Mouse (Mus musculus) neural tube, embryonic 12.5 days (tissue): Measurements from ENCODE around the gene Cdk17. TPM values are rescaled to one million over a fixed set of nuclear protein-coding genes. Genes with fewer than 3 reads are reported as not detected.
A peak's percentile ranks its signal among the peaks of the same experiment; 100 is the strongest.

Source experiments
- ATAC-seq: fragments of 200-750 bp; cut with Nextera tagmentation; 2 replicates; pipeline ENCODE4 v1.8.0; 2017; ENCODE audit warnings: low read depth, mild to moderate bottlenecking, moderate TSS enrichment, moderate library complexity; ENCODE audit not compliant: low FRiP score
- H3K27ac ChIP-seq: fragments of 300-500 bp; sonication (generic); 2 replicates; pipeline ENCODE4 v1.5.1; 2016
- H3K27me3 ChIP-seq: fragments of 300-500 bp; sonication (generic); replicated peaks from 2 replicates; pipeline ENCODE4 v1.6.1; 2016; ENCODE audit warnings: mild to moderate bottlenecking
- H3K36me3 ChIP-seq: fragments of 300-500 bp; sonication (generic); 2 replicates; pipeline ENCODE4 v1.6.1; 2016; ENCODE audit warnings: mild to moderate bottlenecking
- H3K4me1 ChIP-seq: fragments of 300-500 bp; sonication (generic); 2 replicates; pipeline ENCODE4 v1.6.1; 2016
- H3K4me2 ChIP-seq: fragments of 300-500 bp; sonication (generic); replicated peaks from 2 replicates; pipeline ENCODE4 v1.6.1; 2016; ENCODE audit warnings: mild to moderate bottlenecking
- H3K4me3 ChIP-seq: fragments of 300-500 bp; sonication (generic); 2 replicates; pipeline ENCODE4 v1.5.1; 2016
- H3K9ac ChIP-seq: fragments of 300-500 bp; sonication (generic); 2 replicates; pipeline ENCODE4 v1.6.1; 2016; ENCODE audit warnings: mild to moderate bottlenecking
- H3K9me3 ChIP-seq: fragments of 300-500 bp; sonication (generic); 2 replicates; pipeline ENCODE4 v1.6.1; 2016; ENCODE audit warnings: mild to moderate bottlenecking
- whole genome bisulfite sequencing: fragments of 180-500 bp; shearing (Covaris S2); methylation state at CpG from one replicate; pipeline ENCODE4 v1.1.7; 2016; 5-methylcytosine and 5-hydroxymethylcytosine counted together
- polyA plus RNA-seq: library from polyadenylated mRNA; unstranded; fragments of >200 nt; fragmentation: Nextera tagmentation; extraction: Ambion mirVana; gene quantifications from 2 replicates; pipeline ENCODE4 v1.2.1, GENCODE M21; 2016

Gene Cdk17
- polyA plus RNA-seq, 1 experiment from 2014 or later, result 54.1 TPM

- Histone ChIP-seq H3K9me3 (no peaks in the 10 kb centered on the region), H3K27ac (no peak overlapping the region), H3K27me3 (no peaks in the 10 kb centered on the region), H3K4me3 (no peak overlapping the region), H3K36me3 (no peaks in the 10 kb centered on the region), H3K4me2 (no peak overlapping the region), H3K4me1 (peaks cover 33% of the 10 kb centered on the region), H3K9ac (no peak overlapping the region)
- ATAC-seq, result no peak
- WGBS, result 62% methylated on average over 6 of the region's 6 CpGs
Observed at GRCm38 (mm10) chr10:93163711-93164488, 3.2 kb downstream of the Cdk17 start.

GRCm38 (mm10) chr10:93165416-93166381 is 5.0 kb downstream of the Cdk17 start:
- Histone ChIP-seq H3K4me1 (peaks cover 33% of the 10 kb centered on the region), H3K4me3 (no peak overlapping the region)
- 9% methylated on average over 14 of the region's 14 CpGs for WGBS

GRCm38 (mm10) chr10:93166382-93166769 is 5.7 kb downstream of the Cdk17 start:
- ATAC-seq, result 0 out of 2 replicates have a peak, but pooled peaks have one; percentile 3
- H3K9me3 ChIP-seq, result no peaks in the 10 kb centered on the region
- no peaks in the 10 kb centered on the region for H3K27me3 ChIP-seq
- H3K4me1 ChIP-seq, result peaks cover 37% of the 10 kb centered on the region
- H3K4me2 ChIP-seq, result peak overlapping the region; percentile 48
- H3K27ac ChIP-seq, result 0 out of 2 replicates have a peak overlapping the region, but pooled peaks have one; percentile 46
- no peak overlapping the region for H3K9ac ChIP-seq
- H3K4me3 ChIP-seq, result no peak overlapping the region
- no peaks in the 10 kb centered on the region for H3K36me3 ChIP-seq
- 7% methylated on average over 5 of the region's 5 CpGs for WGBS

More at GRCm38 (mm10) chr10:93165416-93166381, 5.0 kb downstream of the Cdk17 start:
- H3K36me3 ChIP-seq, result no peaks in the 10 kb centered on the region
- H3K27me3 ChIP-seq, result no peaks in the 10 kb centered on the region
- H3K4me2 ChIP-seq, result peak overlapping the region; percentile 48
- 0 out of 2 replicates have a peak overlapping the region, but pooled peaks have one; percentile 9 for H3K9ac ChIP-seq
- H3K27ac ChIP-seq, result 0 out of 2 replicates have a peak overlapping the region, but pooled peaks have one; percentile 46
- ATAC-seq, result no peak
- H3K9me3 ChIP-seq, result no peaks in the 10 kb centered on the region

GRCm38 (mm10) chr10:93167311-93167710 is 6.6 kb downstream of the Cdk17 start:
- Histone ChIP-seq H3K27ac (no peak overlapping the region), H3K9me3 (no peaks in the 10 kb centered on the region), H3K4me3 (no peak overlapping the region), H3K4me2 (no peak overlapping the region), H3K36me3 (no peaks in the 10 kb centered on the region), H3K27me3 (no peaks in the 10 kb centered on the region), H3K9ac (no peak overlapping the region), H3K4me1 (peaks cover 37% of the 10 kb centered on the region)
- 78% methylated on average over 6 of the region's 6 CpGs for WGBS
- ATAC-seq, result no peak

- Histone ChIP-seq H3K36me3 (peaks cover 1% of the 10 kb centered on the region; the same call in 1 of the 2 replicates), H3K27ac (no peak overlapping the region), H3K27me3 (no peaks in the 10 kb centered on the region), H3K4me1 (peaks cover 37% of the 10 kb centered on the region), H3K9me3 (no peaks in the 10 kb centered on the region), H3K9ac (no peak overlapping the region), H3K4me2 (no peak overlapping the region), H3K4me3 (no peak overlapping the region)
- 44% methylated on average over 4 of the region's 4 CpGs for WGBS
- 0 out of 2 replicates have a peak, but pooled peaks have one; percentile 33 for ATAC-seq
Observed at GRCm38 (mm10) chr10:93168067-93168466, 7.4 kb downstream of the Cdk17 start.

- H3K9me3 ChIP-seq, result no peaks in the 10 kb centered on the region
- H3K4me2 ChIP-seq, result no peak overlapping the region
- no peak overlapping the region for H3K9ac ChIP-seq
- WGBS, result 83% methylated on average over 6 of the region's 6 CpGs
- H3K27me3 ChIP-seq, result no peaks in the 10 kb centered on the region
- H3K36me3 ChIP-seq, result peaks cover 6% of the 10 kb centered on the region; the same call in 1 of the 2 replicates
- no peak overlapping the region for H3K27ac ChIP-seq
- no peak overlapping the region for H3K4me3 ChIP-seq
- peaks cover 14% of the 10 kb centered on the region for H3K4me1 ChIP-seq
- ATAC-seq, result no peak
Observed at GRCm38 (mm10) chr10:93171182-93171855, 10.6 kb downstream of the Cdk17 start.

- Histone ChIP-seq H3K9ac (no peak overlapping the region), H3K4me2 (no peak overlapping the region), H3K27ac (no peak overlapping the region), H3K4me3 (no peak overlapping the region), H3K4me1 (no peaks in the 10 kb centered on the region), H3K27me3 (no peaks in the 10 kb centered on the region), H3K36me3 (peaks cover 6% of the 10 kb centered on the region; the same call in 1 of the 2 replicates), H3K9me3 (no peaks in the 10 kb centered on the region)
- ATAC-seq, result no peak
- 89% methylated on average over 5 of the region's 5 CpGs for WGBS
Observed at GRCm38 (mm10) chr10:93177471-93177870, 16.8 kb downstream of the Cdk17 start.

GRCm38 (mm10) chr10:93177874-93178273 is 17.2 kb downstream of the Cdk17 start:
- ATAC-seq, result no peak
- Histone ChIP-seq H3K27ac (no peak overlapping the region), H3K4me3 (no peak overlapping the region), H3K9ac (no peak overlapping the region), H3K4me1 (no peaks in the 10 kb centered on the region), H3K27me3 (no peaks in the 10 kb centered on the region), H3K36me3 (peaks cover 6% of the 10 kb centered on the region; the same call in 1 of the 2 replicates), H3K4me2 (no peak overlapping the region), H3K9me3 (no peaks in the 10 kb centered on the region)
- 84% methylated on average over 4 of the region's 4 CpGs for WGBS

- Histone ChIP-seq H3K9ac (no peak overlapping the region), H3K36me3 (peaks cover under 1% of the 10 kb centered on the region; the same call in 1 of the 2 replicates), H3K4me3 (no peak overlapping the region), H3K9me3 (no peaks in the 10 kb centered on the region), H3K4me1 (no peaks in the 10 kb centered on the region), H3K27me3 (no peaks in the 10 kb centered on the region), H3K27ac (no peak overlapping the region), H3K4me2 (no peak overlapping the region)
- ATAC-seq, result no peak
- 97% methylated on average over 5 of the region's 5 CpGs for WGBS
Observed at GRCm38 (mm10) chr10:93178662-93179061, 18.0 kb downstream of the Cdk17 start.

- WGBS, result 88% methylated on average over 11 of the region's 11 CpGs
- H3K27me3 ChIP-seq, result no peaks in the 10 kb centered on the region
- H3K9ac ChIP-seq, result no peak overlapping the region
- H3K4me2 ChIP-seq, result no peak overlapping the region
- H3K27ac ChIP-seq, result no peak overlapping the region
- no peaks in the 10 kb centered on the region for H3K4me1 ChIP-seq
- H3K36me3 ChIP-seq, result no peaks in the 10 kb centered on the region
- no peak for ATAC-seq
- no peak overlapping the region for H3K4me3 ChIP-seq
- no peaks in the 10 kb centered on the region for H3K9me3 ChIP-seq
Observed at GRCm38 (mm10) chr10:93179669-93180460, 19.2 kb downstream of the Cdk17 start.

- Histone ChIP-seq H3K4me1 (peaks cover 4% of the 10 kb centered on the region; the same call in 1 of the 2 replicates), H3K4me3 (no peak overlapping the region), H3K27me3 (no peaks in the 10 kb centered on the region), H3K36me3 (no peaks in the 10 kb centered on the region), H3K4me2 (no peak overlapping the region), H3K27ac (no peak overlapping the region), H3K9ac (no peak overlapping the region), H3K9me3 (no peaks in the 10 kb centered on the region)
- WGBS, result 86% methylated on average over 8 of the region's 8 CpGs
- no peak for ATAC-seq
Observed at GRCm38 (mm10) chr10:93184351-93184976, 23.8 kb downstream of the Cdk17 start.
